Mouse (Mus musculus): ENCODE data around the gene Cyp2c38. TPM values are rescaled to one million over a fixed set of nuclear protein-coding genes. Genes with fewer than 3 reads are reported as not detected.
"Not testable (repeated sequence)": the region's sequence is repeated elsewhere in the genome, so short reads cannot be mapped to it uniquely, and the experiment has no call there.

Cyp2c38 gene
- polyA plus RNA-seq (2015; fragmentation: Nextera tagmentation; extraction: Ambion mirVana), result not detected in 2 replicates

GRCm38 (mm10) chr19:39462941-39463340 lies at the start of gene Cyp2c38:
Gene Cyp2c38 (minus strand): TSS chr19:39463075.
- no peaks in the 10 kb centered on the region for H3K4me1 ChIP-seq (ENCODE audit: control insufficient read depth, insufficient read depth, low read length)
- H3K4me2 ChIP-seq (ENCODE audit: low read depth, low read length), result no peak within 1 kb of the TSS
- H3K4me3 ChIP-seq (replicated peaks; ENCODE audit: low read length), result no peak within 1 kb of the TSS
- WGBS, result 76% methylated on average over 1 of the region's 1 CpGs
- H3K9ac ChIP-seq (ENCODE audit: low read length), result no peak within 1 kb of the TSS
- no peaks in the 10 kb centered on the region for H3K36me3 ChIP-seq (ENCODE audit: control insufficient read depth, insufficient read depth, low read length)
- no peak within 1 kb of the TSS for H3K27ac ChIP-seq (ENCODE audit: low read length)
- no peak for ATAC-seq (ENCODE audit: insufficient read depth, low FRiP score)
- no peaks in the 10 kb centered on the region for H3K9me3 ChIP-seq (replicated peaks; ENCODE audit: control insufficient read depth, low read length)
- H3K27me3 ChIP-seq (ENCODE audit: control insufficient read depth, insufficient read depth, low read length), result no peaks in the 10 kb centered on the region

GRCm38 (mm10) chr19:39510534-39510933 lies 47.7 kb upstream of the Cyp2c38 start, which contains the start of gene Cyp2c39:
Gene Cyp2c39 (plus strand): TSS chr19:39510862.
- no peak within 1 kb of the TSS for H3K4me2 ChIP-seq (ENCODE audit: low read depth, low read length)

GRCm38 (mm10) chr19:39509533-39509932 lies 46.7 kb upstream of the Cyp2c38 start:
- H3K27ac ChIP-seq (ENCODE audit: low read length), result no peak overlapping the region
- no peak overlapping the region for H3K4me3 ChIP-seq (replicated peaks; ENCODE audit: low read length)
- no peak overlapping the region for H3K4me2 ChIP-seq (ENCODE audit: low read depth, low read length)
- no peaks in the 10 kb centered on the region for H3K4me1 ChIP-seq (ENCODE audit: control insufficient read depth, insufficient read depth, low read length)
- H3K9me3 ChIP-seq (replicated peaks; ENCODE audit: control insufficient read depth, low read length), result no peaks in the 10 kb centered on the region
- no peaks in the 10 kb centered on the region for H3K27me3 ChIP-seq (ENCODE audit: control insufficient read depth, insufficient read depth, low read length)
- H3K36me3 ChIP-seq (ENCODE audit: control insufficient read depth, insufficient read depth, low read length), result no peaks in the 10 kb centered on the region
- H3K9ac ChIP-seq (ENCODE audit: low read length), result no peak overlapping the region
- 73% methylated on average over 1 of the region's 1 CpGs for WGBS
- ATAC-seq (ENCODE audit: insufficient read depth, low FRiP score), result no peak

More at GRCm38 (mm10) chr19:39510534-39510933, 47.7 kb upstream of the Cyp2c38 start, which contains the start of gene Cyp2c39:
- H3K9me3 ChIP-seq (replicated peaks; ENCODE audit: control insufficient read depth, low read length), result no peaks in the 10 kb centered on the region
- H3K27ac ChIP-seq (ENCODE audit: low read length), result no peak within 1 kb of the TSS
- no peak within 1 kb of the TSS for H3K4me3 ChIP-seq (replicated peaks; ENCODE audit: low read length)
- H3K27me3 ChIP-seq (ENCODE audit: control insufficient read depth, insufficient read depth, low read length), result no peaks in the 10 kb centered on the region
- 78% methylated on average over 4 of the region's 4 CpGs for WGBS
- no peaks in the 10 kb centered on the region for H3K4me1 ChIP-seq (ENCODE audit: control insufficient read depth, insufficient read depth, low read length)
- no peaks in the 10 kb centered on the region for H3K36me3 ChIP-seq (ENCODE audit: control insufficient read depth, insufficient read depth, low read length)
- ATAC-seq (ENCODE audit: insufficient read depth, low FRiP score), result no peak
- no peak within 1 kb of the TSS for H3K9ac ChIP-seq (ENCODE audit: low read length)

- Histone ChIP-seq H3K9me3 (replicated peaks; ENCODE audit: control insufficient read depth, low read length) (no peaks in the 10 kb centered on the region), H3K36me3 (ENCODE audit: control insufficient read depth, insufficient read depth, low read length) (no peaks in the 10 kb centered on the region), H3K27ac (ENCODE audit: low read length) (no peak overlapping the region), H3K27me3 (ENCODE audit: control insufficient read depth, insufficient read depth, low read length) (no peaks in the 10 kb centered on the region), H3K4me2 (ENCODE audit: low read depth, low read length) (no peak overlapping the region), H3K4me3 (replicated peaks; ENCODE audit: low read length) (no peak overlapping the region), H3K4me1 (ENCODE audit: control insufficient read depth, insufficient read depth, low read length) (no peaks in the 10 kb centered on the region), H3K9ac (ENCODE audit: low read length) (no peak overlapping the region)
- no peak for ATAC-seq (ENCODE audit: insufficient read depth, low FRiP score)
Observed at GRCm38 (mm10) chr19:39506341-39506740, 43.5 kb upstream of the Cyp2c38 start.

GRCm38 (mm10) chr19:39483961-39484360 lies 21.1 kb upstream of the Cyp2c38 start:
- 92% methylated on average over 1 of the region's 1 CpGs for WGBS

GRCm38 (mm10) chr19:39463923-39464322 lies 1.0 kb upstream of the Cyp2c38 start:
- H3K4me2 ChIP-seq (ENCODE audit: low read depth, low read length), result no peak overlapping the region
- no peak overlapping the region for H3K9ac ChIP-seq (ENCODE audit: low read length)
- no peaks in the 10 kb centered on the region for H3K9me3 ChIP-seq (replicated peaks; ENCODE audit: control insufficient read depth, low read length)
- no peak overlapping the region for H3K27ac ChIP-seq (ENCODE audit: low read length)
- H3K4me3 ChIP-seq (replicated peaks; ENCODE audit: low read length), result no peak overlapping the region
- no peaks in the 10 kb centered on the region for H3K27me3 ChIP-seq (ENCODE audit: control insufficient read depth, insufficient read depth, low read length)
- ATAC-seq (ENCODE audit: insufficient read depth, low FRiP score), result no peak
- no peaks in the 10 kb centered on the region for H3K36me3 ChIP-seq (ENCODE audit: control insufficient read depth, insufficient read depth, low read length)
- no peaks in the 10 kb centered on the region for H3K4me1 ChIP-seq (ENCODE audit: control insufficient read depth, insufficient read depth, low read length)

More at GRCm38 (mm10) chr19:39483961-39484360, 21.1 kb upstream of the Cyp2c38 start:
- H3K4me1 ChIP-seq (ENCODE audit: control insufficient read depth, insufficient read depth, low read length); H3K9ac ChIP-seq (ENCODE audit: low read length); H3K4me3 ChIP-seq (replicated peaks; ENCODE audit: low read length); H3K27ac ChIP-seq (ENCODE audit: low read length); H3K4me2 ChIP-seq (ENCODE audit: low read depth, low read length); H3K9me3 ChIP-seq (replicated peaks; ENCODE audit: control insufficient read depth, low read length); H3K27me3 ChIP-seq (ENCODE audit: control insufficient read depth, insufficient read depth, low read length); H3K36me3 ChIP-seq (ENCODE audit: control insufficient read depth, insufficient read depth, low read length); ATAC-seq (ENCODE audit: insufficient read depth, low FRiP score): not testable (repeated sequence)

Other genes with a start within 250 kb of the Cyp2c38 start
- gene Cyp2c29, start 193.7 kb downstream of the Cyp2c38 start, polyA plus RNA-seq (2015; fragmentation: Nextera tagmentation; extraction: Ambion mirVana), result not detected in 2 replicates
- not detected in 2 replicates for gene Cyp2c39, start 47.8 kb upstream of the Cyp2c38 start, polyA plus RNA-seq (2015; fragmentation: Nextera tagmentation; extraction: Ambion mirVana)
- 0.19 and 0.21 TPM in 2 replicates for gene Cyp2c67, start 186.0 kb upstream of the Cyp2c38 start, polyA plus RNA-seq (2015; fragmentation: Nextera tagmentation; extraction: Ambion mirVana)